Mouse (Mus musculus) brain, embryonic 14.5 days (tissue): ENCODE measurements around the gene Akr7a5.

Source experiments
- CTCF ChIP-seq: fragments of 200-500 bp; IDR thresholded peaks from 2 replicates; pipeline ENCODE4 v1.5.1; 2012; ENCODE audit warnings: inconsistent platforms, mild to moderate bottlenecking, moderate library complexity, borderline replicate concordance; ENCODE audit not compliant: insufficient read depth, insufficient read length; ENCODE audit errors: extremely low read depth
- POLR2A ChIP-seq: fragments of 200-500 bp; IDR thresholded peaks from 2 replicates; pipeline ENCODE4 v1.6.1; 2012; ENCODE audit warnings: mild to moderate bottlenecking, inconsistent platforms, borderline replicate concordance; ENCODE audit not compliant: poor library complexity, insufficient read depth, insufficient read length, severe bottlenecking; ENCODE audit errors: extremely low read depth

- no peak for TF ChIP-seq CTCF
- TF ChIP-seq POLR2A, result no peak
Measured at GRCm38 (mm10) chr4:139291099-139291498, 19.4 kb upstream of the Akr7a5 start.
